Mouse (Mus musculus): ENCODE measurements at regions not wholly inside any gene's neighbourhood (a gene's known extent, or its start where the extent isn't known, plus 50 kb on each side); places are given as distances from the start of the nearest gene placed in this dataset.

- DNase-seq (ENCODE audit: extremely low spot score, low read depth, low spot score): no peak
Observed at GRCm38 (mm10) chr12:9920401-9920800, 350.5 kb downstream of the Osr1 start.

GRCm38 (mm10) chr12:9921591-9922198 is 351.8 kb downstream of the Osr1 start:
- no peak for DNase-seq (ENCODE audit: extremely low spot score, low read depth, low spot score)

DNA sequence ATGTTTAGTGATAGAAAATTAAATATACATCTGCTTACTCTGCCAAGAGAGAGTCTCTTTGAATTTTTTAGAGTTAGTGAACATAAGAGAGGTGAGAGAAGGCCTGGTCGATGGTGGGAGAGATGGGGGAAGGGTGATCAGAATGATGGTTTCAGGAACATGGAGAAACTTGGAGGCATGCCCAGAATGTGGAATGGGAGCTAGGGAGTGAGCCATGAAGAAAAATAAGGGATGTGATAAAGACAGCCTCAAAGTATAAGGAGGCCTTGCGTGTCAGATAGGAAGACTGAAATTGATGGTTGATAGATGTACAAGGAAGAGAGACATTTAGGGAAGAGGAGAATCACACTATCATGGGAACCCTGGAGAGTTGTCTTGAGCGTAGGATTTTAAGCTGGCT is 354.6 kb downstream of the Osr1 start:
- no peak for DNase-seq (ENCODE audit: extremely low spot score, low read depth, low spot score)

DNA sequence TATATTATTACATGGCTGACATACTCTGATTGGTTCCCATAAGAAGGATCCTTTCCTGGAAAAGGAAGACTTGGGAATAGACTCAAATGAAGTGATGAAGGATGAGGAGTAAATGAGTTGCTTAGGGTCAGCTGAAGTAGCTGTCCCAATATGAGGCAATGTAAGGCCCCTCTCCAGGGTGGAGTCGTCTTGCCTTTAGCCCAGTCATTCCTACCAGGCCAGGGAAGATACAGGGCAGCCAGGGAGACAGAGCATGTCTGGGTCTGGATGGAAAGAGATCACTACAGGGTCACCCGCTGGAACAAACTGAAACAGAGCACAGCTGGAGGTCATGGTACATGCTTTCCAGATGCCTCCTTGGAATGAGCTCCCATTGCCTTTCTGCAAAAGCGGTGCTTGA is 364.2 kb downstream of the Osr1 start:
- DNase-seq (ENCODE audit: extremely low spot score, low read depth, low spot score): no peak

DNA sequence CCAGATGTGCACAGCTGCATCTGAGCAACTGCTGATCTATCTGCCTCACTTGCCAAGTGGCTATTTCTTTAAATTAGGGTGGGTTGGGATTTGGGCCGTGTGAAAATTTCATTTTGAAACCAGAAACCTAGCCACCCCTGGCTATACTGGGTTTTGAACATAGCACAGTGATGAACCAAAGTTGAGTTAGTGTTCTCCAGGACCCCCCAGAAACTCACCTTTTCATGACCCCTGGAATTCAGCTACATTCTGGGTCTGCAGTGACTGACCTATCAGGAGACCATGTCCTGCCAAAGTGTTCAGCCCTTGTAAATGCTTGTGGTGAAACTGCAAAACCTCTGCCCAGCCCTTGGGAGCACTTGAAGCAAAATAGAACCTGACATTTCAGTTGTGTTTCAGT is 371.4 kb downstream of the Osr1 start:
- DNase-seq (ENCODE audit: extremely low spot score, low read depth, low spot score): no peak

DNA sequence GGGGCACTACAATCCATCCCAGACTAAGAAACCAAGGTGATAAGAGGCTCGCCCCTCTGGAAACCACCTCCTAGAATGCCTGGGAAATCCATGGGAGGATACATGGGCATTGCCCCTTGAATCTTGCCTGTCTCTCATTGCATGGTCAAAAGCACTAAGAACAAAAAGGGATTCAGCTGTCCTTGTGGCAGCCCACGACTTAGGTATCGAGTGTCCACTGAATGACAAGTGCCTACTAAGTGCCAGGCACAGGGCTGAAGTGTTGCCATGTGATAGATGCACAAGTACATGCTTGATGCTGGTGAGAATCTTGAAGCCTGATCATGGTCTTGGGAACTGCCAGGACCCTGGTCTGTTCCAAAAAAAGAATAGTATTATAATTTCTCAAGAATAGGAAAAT is 371.9 kb downstream of the Osr1 start:
- no peak for DNase-seq (ENCODE audit: extremely low spot score, low read depth, low spot score)

DNA sequence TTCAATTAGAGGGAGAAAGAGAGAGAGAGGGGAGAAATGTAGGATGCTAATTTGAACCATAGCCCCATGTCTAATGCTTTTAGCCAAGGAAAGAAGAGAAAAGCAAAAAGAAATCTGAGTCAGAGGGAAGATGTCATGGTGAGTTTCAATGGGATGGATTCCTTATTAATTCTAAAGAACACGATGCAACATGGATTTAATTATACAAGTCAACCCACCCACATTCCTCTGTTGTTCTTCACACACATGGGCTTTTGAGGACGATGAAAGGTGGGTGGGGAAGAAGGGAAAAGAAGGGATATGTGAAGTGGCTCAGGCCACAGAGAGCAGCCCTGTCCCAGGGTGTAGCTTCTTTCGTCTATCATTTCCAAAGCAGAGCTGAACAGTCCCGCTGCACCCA is 378.9 kb downstream of the Osr1 start:
- no peak for DNase-seq (ENCODE audit: extremely low spot score, low read depth, low spot score)

DNA sequence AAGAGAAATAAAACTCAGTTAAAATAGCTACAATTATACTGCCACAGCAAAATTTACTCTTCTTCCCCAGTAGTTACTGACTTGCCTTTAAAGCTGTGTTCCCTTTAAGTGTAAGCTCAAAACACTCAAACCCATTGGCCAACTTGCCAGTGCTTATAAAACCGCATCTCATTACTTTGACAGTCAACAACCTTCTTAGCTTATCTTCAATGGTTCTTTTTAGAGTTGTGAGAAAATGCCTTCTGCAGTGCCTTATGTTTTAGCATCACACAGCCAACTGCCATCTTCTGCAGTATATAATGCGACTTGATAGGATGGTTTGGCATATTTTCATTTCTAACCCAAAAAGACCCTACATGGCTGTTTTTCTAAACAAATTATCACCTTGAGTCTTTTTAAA is 382.5 kb downstream of the Osr1 start:
- no peak for DNase-seq (ENCODE audit: extremely low spot score, low read depth, low spot score)

DNA sequence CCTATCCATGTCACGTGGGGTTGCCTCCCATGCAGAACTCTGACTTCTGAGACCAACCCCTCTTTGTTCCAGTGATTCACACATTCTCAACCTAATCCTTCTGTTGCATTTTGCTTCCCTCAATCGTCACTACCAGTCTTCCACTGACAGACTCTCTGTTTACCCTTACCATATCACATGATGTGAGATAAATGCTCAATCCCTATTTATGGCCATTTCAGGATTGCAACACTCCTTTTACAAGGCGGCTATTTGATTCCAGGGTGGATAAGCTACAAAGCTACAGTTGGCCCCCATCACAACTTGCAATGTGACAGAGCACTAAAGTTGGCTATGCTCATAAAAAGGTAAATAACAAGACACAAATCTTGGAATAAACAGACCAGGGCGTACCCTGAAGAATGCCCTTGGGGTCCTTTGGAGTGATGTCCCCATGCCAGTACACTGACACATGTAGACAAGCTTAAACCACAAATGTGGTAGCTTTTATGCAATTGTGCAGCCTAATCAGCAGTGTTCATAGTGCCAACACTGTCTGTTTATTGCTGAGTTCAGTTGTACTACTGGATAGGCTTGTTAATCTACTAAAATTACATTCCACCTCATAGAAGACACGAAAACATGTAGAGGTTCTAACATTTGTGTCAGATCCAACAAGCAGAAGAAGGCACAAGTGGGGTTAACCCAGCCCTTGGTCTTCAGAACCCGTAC is 384.4 kb downstream of the Osr1 start:
- DNase-seq (ENCODE audit: extremely low spot score, low read depth, low spot score): no peak

- DNase-seq (ENCODE audit: extremely low spot score, low read depth, low spot score): no peak
Observed at GRCm38 (mm10) chr12:9969390-9969789, 399.5 kb downstream of the Osr1 start.

GRCm38 (mm10) chr12:9970771-9971170 is 399.0 kb upstream of the Nt5c1b start:
- no peak for DNase-seq (ENCODE audit: extremely low spot score, low read depth, low spot score)

- DNase-seq (ENCODE audit: extremely low spot score, low read depth, low spot score): no peak
Observed at GRCm38 (mm10) chr12:9978494-9979112, 391.2 kb upstream of the Nt5c1b start.

GRCm38 (mm10) chr12:9979113-9979507 is 390.7 kb upstream of the Nt5c1b start:
- DNase-seq (ENCODE audit: extremely low spot score, low read depth, low spot score): no peak

GRCm38 (mm10) chr12:9991305-9991704 is 378.5 kb upstream of the Nt5c1b start:
- DNase-seq (ENCODE audit: extremely low spot score, low read depth, low spot score): no peak

DNA sequence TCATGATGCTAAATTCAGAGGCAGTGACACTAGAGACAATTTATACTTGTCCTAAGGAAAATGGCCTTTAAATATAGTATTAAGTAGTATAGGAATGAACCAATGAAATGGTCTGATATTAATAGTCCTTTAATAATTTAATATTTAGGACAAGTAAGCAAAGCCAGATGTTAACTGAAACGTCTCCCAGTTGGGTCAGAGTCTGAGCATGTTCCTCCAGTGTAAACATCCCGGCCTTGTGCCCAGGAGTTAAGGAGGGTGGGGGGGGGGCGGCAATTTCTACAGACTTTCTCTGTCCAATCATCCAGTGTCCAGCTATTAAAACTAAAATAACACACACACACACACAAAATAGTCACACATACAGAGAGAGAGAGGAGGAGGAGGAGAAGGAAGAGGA is 374.1 kb upstream of the Nt5c1b start:
- DNase-seq (ENCODE audit: extremely low spot score, low read depth, low spot score): no peak

DNA sequence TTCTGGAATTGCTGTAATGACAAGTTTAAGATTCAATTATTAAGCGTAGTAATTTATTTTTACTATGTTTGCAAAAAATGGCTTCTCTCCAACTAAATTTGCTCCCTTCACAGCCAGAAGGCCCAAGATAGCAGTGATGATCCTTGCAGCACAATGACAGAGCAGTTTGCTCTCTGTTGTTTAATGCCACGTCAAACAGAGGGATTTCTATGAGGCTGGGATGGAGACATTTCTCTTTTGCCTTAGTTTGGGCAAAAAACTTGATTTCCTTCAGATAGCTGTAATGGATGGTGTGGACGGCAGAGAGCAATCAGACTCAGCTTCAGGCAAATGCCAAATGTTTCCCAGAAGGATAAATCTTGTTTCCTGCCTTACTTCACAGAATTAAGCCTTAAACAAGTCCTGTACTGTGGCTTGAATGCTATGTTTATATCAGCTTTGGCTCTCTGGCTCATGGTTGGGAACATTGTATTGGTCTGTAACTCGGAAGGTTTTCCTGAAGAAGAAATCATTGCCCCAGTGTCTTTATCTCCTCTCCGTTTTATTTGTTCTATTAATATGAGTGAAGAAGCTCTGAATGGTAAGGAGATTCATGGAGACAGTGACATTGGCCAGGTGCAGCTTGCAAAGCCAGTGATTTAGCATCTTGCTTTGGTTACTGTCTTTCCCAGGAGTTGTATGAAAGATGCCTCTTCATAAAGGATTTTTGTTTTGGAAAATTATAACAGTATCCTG is 373.2 kb upstream of the Nt5c1b start:
- DNase-seq (ENCODE audit: extremely low spot score, low read depth, low spot score): peak; percentile 12

DNA sequence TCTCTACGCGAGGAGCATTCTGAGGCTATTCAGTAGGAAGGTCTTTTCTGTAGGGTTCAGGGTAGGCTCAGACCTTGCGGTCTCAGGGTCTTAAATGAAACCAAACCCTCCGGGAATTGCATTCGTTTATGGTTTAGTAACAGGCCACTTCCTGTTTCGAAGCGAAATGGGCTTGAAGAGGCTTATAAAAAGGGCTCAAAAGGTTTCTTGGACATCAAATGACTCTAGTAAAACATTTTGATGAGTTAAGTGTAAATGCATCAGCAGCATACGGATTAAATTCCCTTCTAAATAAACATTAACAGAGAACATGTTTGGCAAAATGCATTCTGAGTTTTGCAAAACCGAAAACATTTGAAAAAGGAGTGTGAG is 372.6 kb upstream of the Nt5c1b start:
- DNase-seq (ENCODE audit: extremely low spot score, low read depth, low spot score): peak; percentile 33

GRCm38 (mm10) chr12:9997571-9997970 is 372.2 kb upstream of the Nt5c1b start:
- no peak for DNase-seq (ENCODE audit: extremely low spot score, low read depth, low spot score)

DNA sequence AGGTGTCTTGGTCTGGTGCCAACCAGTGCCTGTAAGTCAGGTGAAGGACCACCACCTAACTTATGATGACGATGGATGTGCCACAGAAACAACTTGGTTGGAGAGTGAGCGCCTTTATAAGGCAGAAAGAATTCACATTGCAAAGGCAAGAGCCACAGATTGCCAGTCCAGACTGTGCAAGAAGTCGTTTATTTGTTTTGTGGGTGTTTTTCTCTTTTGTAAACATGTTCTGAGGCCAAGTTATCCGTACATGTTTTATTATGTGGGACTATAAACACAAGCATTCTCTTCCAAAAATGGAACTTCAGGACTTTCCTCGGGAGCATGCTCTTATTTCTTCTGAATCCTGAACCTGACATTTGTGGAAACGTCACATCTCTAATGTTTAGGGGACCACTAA is 369.8 kb upstream of the Nt5c1b start:
- DNase-seq (ENCODE audit: extremely low spot score, low read depth, low spot score): no peak

DNA sequence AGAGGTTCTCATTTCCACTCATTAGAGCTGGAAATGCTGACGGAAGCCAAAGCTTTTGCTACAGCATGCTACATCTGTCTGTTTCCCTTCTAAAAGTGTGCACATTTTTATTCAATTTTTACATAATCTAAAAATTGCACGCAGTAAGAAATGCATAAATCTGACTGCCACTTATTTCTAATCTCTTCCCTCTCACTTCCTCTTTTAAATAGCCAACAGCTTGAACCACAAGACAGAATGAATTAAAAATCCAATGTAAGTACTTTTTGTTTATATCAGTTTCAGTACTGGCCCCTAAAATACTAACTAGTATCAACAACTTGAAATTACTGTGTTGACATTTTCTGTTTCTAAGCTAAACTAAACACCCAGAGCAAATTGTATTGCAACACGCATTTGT is 361.3 kb upstream of the Nt5c1b start:
- DNase-seq (ENCODE audit: extremely low spot score, low read depth, low spot score): no peak

DNA sequence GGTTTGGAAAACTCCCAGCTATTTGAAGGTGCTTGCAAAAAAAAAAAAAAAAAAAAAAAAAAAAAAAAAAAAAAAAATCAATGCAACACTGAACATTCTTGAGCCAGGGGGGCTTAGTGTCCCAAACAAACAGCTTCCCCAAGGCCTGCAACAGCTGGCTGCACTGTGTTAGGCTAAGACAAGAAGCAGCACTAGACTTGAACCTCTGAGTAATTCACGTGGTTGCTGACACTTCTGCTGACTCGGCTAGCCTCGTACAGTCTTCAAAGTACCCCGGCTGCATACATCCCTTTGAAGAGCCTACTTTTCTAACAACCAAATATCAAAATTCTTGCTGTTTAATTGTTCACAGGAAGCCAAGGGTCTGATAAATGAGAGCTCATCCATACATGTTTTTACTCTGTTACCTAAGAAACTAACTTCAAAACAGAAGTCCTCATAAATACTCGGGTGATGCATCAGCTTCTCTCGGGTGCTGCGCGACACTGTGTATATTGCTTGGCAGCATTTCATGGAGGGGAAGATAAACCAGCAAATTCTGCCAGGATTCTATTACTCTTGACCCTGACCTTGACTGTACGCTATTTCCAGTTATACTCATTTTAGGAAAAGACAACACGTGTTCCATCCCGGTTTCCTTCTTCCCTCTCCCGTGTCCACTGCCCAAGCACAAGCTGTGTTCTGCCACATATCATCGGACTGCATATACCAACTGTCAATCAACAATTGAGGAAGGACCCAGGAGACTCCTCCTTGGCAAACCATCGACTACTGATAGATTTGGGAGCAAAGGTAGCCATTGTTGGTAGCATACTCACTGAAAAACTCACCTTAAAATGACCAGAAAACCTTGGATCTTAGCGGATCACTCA is 352.8 kb upstream of the Nt5c1b start:
- DNase-seq (ENCODE audit: extremely low spot score, low read depth, low spot score): no peak
